Mouse (Mus musculus): ENCODE measurements around the gene Dclk1. TPM values are rescaled to one million over a fixed set of nuclear protein-coding genes. Genes with fewer than 3 reads are reported as not detected.

The Dclk1 gene
- polyA plus RNA-seq, 1 experiment: 265 TPM

DNA sequence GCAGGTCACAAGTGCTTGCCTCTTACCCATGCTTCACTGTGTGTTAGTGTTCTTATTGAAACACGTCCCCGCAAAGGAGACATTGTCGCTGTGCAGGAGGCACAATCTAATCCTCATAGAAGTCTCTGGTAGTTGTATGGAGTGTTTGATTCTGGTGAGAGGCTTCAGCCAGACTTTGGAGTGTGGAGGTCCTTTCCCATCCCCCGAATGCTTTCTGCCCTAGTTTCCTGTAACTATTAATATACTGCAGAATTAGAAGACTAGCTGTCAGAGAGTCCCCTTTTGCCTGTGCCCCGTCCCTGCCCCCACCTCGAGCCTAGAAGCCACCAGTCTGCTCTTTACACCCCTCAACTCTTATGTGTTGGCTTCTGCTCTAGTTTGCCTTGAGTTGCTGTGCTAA, 30.4 kb downstream of the Dclk1 start:
- Histone ChIP-seq H3K4me1 (ENCODE audit: control insufficient read depth, insufficient read depth, low read length) (peaks cover 21% of the 10 kb centered on the region), H3K4me3 (ENCODE audit: insufficient read depth, low read depth, low read length) (no peak overlapping the region), H3K27ac (ENCODE audit: insufficient read depth, low read depth, low read length) (no peak overlapping the region)
- 88% methylated on average over 6 of the region's 6 CpGs for WGBS
- TF ChIP-seq POLR2A (IDR thresholded peaks at IDR 0.05; ENCODE audit: insufficient read depth, low read depth, low read length): no peak
- no peak for TF ChIP-seq CTCF (IDR thresholded peaks at IDR 0.05; ENCODE audit: insufficient read depth, low read depth, low read length)

GRCm38 (mm10) chr3:55276446-55276845, 34.3 kb downstream of the Dclk1 start:
- 70% methylated on average over 3 of the region's 3 CpGs for WGBS
- H3K4me3 ChIP-seq (ENCODE audit: insufficient read depth, low read depth, low read length): no peak overlapping the region
- TF ChIP-seq POLR2A (IDR thresholded peaks at IDR 0.05; ENCODE audit: insufficient read depth, low read depth, low read length) (no peak), CTCF (IDR thresholded peaks at IDR 0.05; ENCODE audit: insufficient read depth, low read depth, low read length) (no peak)
- H3K27ac ChIP-seq (ENCODE audit: insufficient read depth, low read depth, low read length): no peak overlapping the region
- H3K4me1 ChIP-seq (ENCODE audit: control insufficient read depth, insufficient read depth, low read length): peaks cover 22% of the 10 kb centered on the region

GRCm38 (mm10) chr3:55276851-55277250, 34.7 kb downstream of the Dclk1 start:
- Histone ChIP-seq H3K4me3 (ENCODE audit: insufficient read depth, low read depth, low read length) (no peak overlapping the region), H3K27ac (ENCODE audit: insufficient read depth, low read depth, low read length) (no peak overlapping the region), H3K4me1 (ENCODE audit: control insufficient read depth, insufficient read depth, low read length) (peaks cover 22% of the 10 kb centered on the region)
- WGBS: 55% methylated on average over 1 of the region's 1 CpGs
- TF ChIP-seq POLR2A (IDR thresholded peaks at IDR 0.05; ENCODE audit: insufficient read depth, low read depth, low read length) (no peak), CTCF (IDR thresholded peaks at IDR 0.05; ENCODE audit: insufficient read depth, low read depth, low read length) (no peak)

DNA sequence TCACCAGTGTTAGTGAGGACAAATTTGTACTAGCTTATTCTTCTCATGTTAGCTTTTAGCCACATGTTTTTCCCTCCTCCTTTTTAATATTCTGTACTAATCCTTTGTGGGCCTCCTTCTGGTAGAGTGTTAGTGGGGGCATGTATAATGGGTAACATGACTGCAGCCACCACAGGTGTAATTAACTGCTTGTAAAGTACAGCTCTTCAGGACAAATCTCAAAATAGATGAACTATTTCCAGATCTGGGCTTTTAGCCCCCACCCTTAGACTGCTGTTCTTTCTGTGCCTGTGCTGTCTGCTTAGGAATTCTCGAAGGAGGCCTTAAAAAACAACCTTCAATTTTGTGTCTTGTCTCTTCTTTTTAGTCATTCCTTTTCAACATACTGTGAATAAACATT, 35.7 kb downstream of the Dclk1 start:
- H3K27ac ChIP-seq (ENCODE audit: insufficient read depth, low read depth, low read length): peak overlapping the region; percentile 80
- 35% methylated on average over 1 of the region's 1 CpGs for WGBS
- H3K4me3 ChIP-seq (ENCODE audit: insufficient read depth, low read depth, low read length): no peak overlapping the region
- H3K4me1 ChIP-seq (ENCODE audit: control insufficient read depth, insufficient read depth, low read length): peaks cover 18% of the 10 kb centered on the region
- TF ChIP-seq CTCF (IDR thresholded peaks at IDR 0.05; ENCODE audit: insufficient read depth, low read depth, low read length): no peak
- no peak for TF ChIP-seq POLR2A (IDR thresholded peaks at IDR 0.05; ENCODE audit: insufficient read depth, low read depth, low read length)

- TF ChIP-seq POLR2A (IDR thresholded peaks at IDR 0.05; ENCODE audit: insufficient read depth, low read depth, low read length): no peak
- H3K4me3 ChIP-seq (ENCODE audit: insufficient read depth, low read depth, low read length): no peak overlapping the region
- H3K4me1 ChIP-seq (ENCODE audit: control insufficient read depth, insufficient read depth, low read length): peaks cover 23% of the 10 kb centered on the region
- WGBS: 35% methylated on average over 4 of the region's 4 CpGs
- H3K27ac ChIP-seq (ENCODE audit: insufficient read depth, low read depth, low read length): peak overlapping the region; percentile 75
Measured at GRCm38 (mm10) chr3:55279923-55280322, 37.8 kb downstream of the Dclk1 start.

DNA sequence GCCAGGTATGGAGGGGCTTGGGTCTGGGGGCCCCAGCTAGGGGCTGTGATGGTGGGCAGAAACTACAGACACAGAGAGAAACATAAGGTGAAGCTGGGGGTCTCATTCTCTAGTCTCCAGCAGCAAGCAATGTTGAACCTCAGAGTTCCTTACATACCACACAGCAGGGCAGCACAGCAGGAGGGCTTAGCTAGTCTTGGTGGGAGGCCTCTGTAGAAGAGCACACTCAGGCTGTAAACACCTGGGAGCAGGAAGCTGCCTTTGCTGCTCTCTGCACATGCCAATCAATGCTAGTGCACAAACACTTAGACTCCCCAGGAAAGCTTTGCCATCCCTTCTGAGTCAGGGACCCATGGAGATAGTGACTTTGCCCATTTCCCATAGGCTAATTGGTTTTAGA, 38.3 kb downstream of the Dclk1 start:
- TF ChIP-seq CTCF (IDR thresholded peaks at IDR 0.05; ENCODE audit: insufficient read depth, low read depth, low read length): no peak
- no peak for TF ChIP-seq POLR2A (IDR thresholded peaks at IDR 0.05; ENCODE audit: insufficient read depth, low read depth, low read length)
- peaks cover 20% of the 10 kb centered on the region for H3K4me1 ChIP-seq (ENCODE audit: control insufficient read depth, insufficient read depth, low read length)
- peak overlapping the region; percentile 67 for H3K27ac ChIP-seq (ENCODE audit: insufficient read depth, low read depth, low read length)
- H3K4me3 ChIP-seq (ENCODE audit: insufficient read depth, low read depth, low read length): no peak overlapping the region

DNA sequence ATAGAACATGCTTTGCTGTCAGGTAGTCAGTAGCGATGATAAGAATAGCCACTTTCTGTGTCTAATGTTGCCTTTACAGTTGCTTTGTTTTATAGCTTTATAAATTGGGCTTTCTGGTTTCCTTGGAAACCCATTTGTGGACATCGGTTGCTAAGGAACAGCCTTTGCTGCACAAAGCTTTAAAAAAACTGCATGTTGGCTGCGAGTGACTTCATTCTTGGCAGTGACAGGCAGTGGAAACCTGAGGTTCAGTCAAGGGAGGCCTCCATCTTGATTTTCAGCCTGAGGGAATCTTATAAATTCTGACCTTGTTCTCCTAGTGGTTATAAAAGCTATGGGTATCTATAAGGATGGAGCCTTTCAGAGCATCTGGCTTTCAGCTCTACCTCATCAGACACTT, 42.1 kb downstream of the Dclk1 start:
- Histone ChIP-seq H3K4me3 (ENCODE audit: insufficient read depth, low read depth, low read length) (no peak overlapping the region), H3K4me1 (ENCODE audit: control insufficient read depth, insufficient read depth, low read length) (peaks cover 16% of the 10 kb centered on the region), H3K27ac (ENCODE audit: insufficient read depth, low read depth, low read length) (no peak overlapping the region; the same call in 1 of the 2 replicates)
- TF ChIP-seq POLR2A (IDR thresholded peaks at IDR 0.05; ENCODE audit: insufficient read depth, low read depth, low read length): no peak
- TF ChIP-seq CTCF (IDR thresholded peaks at IDR 0.05; ENCODE audit: insufficient read depth, low read depth, low read length): no peak
- WGBS: 11% methylated on average over 3 of the region's 3 CpGs

- Histone ChIP-seq H3K27ac (ENCODE audit: insufficient read depth, low read depth, low read length) (no peak overlapping the region), H3K4me1 (ENCODE audit: control insufficient read depth, insufficient read depth, low read length) (peaks cover 11% of the 10 kb centered on the region), H3K4me3 (ENCODE audit: insufficient read depth, low read depth, low read length) (no peak overlapping the region)
- TF ChIP-seq POLR2A (IDR thresholded peaks at IDR 0.05; ENCODE audit: insufficient read depth, low read depth, low read length) (no peak), CTCF (IDR thresholded peaks at IDR 0.05; ENCODE audit: insufficient read depth, low read depth, low read length) (no peak)
- WGBS: 68% methylated on average over 4 of the region's 4 CpGs
Measured at GRCm38 (mm10) chr3:55288726-55289125, 46.6 kb downstream of the Dclk1 start.

DNA sequence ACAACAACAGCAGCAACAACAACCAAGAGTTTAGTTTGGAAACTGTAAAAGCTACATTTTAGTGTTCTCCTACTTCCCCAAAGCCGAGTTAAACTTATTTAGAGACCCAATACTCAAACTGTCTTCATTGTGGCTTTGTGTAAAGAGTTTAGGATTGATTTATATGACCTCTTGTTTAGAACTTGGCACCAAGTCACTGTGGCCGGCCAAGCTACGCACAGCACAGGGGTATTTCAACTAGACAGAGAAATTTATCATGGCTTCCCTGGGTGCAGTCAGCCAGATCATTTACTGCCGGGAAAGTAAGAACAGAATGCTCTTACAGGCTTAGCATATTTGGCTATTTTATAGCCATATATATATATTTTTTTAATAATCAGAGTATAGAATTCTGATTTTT, 49.8 kb downstream of the Dclk1 start:
- no peak for TF ChIP-seq POLR2A (IDR thresholded peaks at IDR 0.05; ENCODE audit: insufficient read depth, low read depth, low read length)
- no peak for TF ChIP-seq CTCF (IDR thresholded peaks at IDR 0.05; ENCODE audit: insufficient read depth, low read depth, low read length)
- WGBS: 70% methylated on average over 4 of the region's 4 CpGs
- Histone ChIP-seq H3K4me1 (ENCODE audit: control insufficient read depth, insufficient read depth, low read length) (peaks cover 8% of the 10 kb centered on the region), H3K4me3 (ENCODE audit: insufficient read depth, low read depth, low read length) (no peak overlapping the region), H3K27ac (ENCODE audit: insufficient read depth, low read depth, low read length) (no peak overlapping the region)

GRCm38 (mm10) chr3:55292783-55293430, 50.7 kb downstream of the Dclk1 start:
- TF ChIP-seq POLR2A (IDR thresholded peaks at IDR 0.05; ENCODE audit: insufficient read depth, low read depth, low read length): no peak
- no peak for TF ChIP-seq CTCF (IDR thresholded peaks at IDR 0.05; ENCODE audit: insufficient read depth, low read depth, low read length)
- H3K27ac ChIP-seq (ENCODE audit: insufficient read depth, low read depth, low read length): peak overlapping the region; percentile 71; the same call in 1 of the 2 replicates
- H3K4me3 ChIP-seq (ENCODE audit: insufficient read depth, low read depth, low read length): no peak overlapping the region
- WGBS: 65% methylated on average over 10 of the region's 10 CpGs
- H3K4me1 ChIP-seq (ENCODE audit: control insufficient read depth, insufficient read depth, low read length): peaks cover 8% of the 10 kb centered on the region
